8 mouse cellular contexts compared by ENCODE assay signal in genomic region chr14:52118456-52118822, GRCm38 (mm10). TPM values are rescaled to one million over a fixed set of nuclear protein-coding genes. Genes with fewer than 3 reads are reported as not detected.
DNase-seq lines count a peak whose midpoint lies in the region; ATAC-seq and TF ChIP-seq lines count a peak whose summit lies in the region.

No protein-coding gene starts in this region.

- H3K4me3 ChIP-seq in heart, embryonic 13.5 days, result peak overlapping the region; percentile 69
- H3K4me3 ChIP-seq in embryonic facial prominence, embryonic 11.5 days (ENCODE audit: low read depth, low read length), result no peak overlapping the region; the same call in 1 of the 2 replicates
- H3K4me3 ChIP-seq in hindbrain, postnatal 0 days (ENCODE audit: low read length), result peak overlapping the region; percentile 48
- peak overlapping the region; percentile 70 for H3K4me3 ChIP-seq in midbrain, embryonic 10.5 days

- H3K27ac ChIP-seq in heart, embryonic 13.5 days (replicated peaks), result peak overlapping the region; percentile 72
- H3K27ac ChIP-seq in embryonic facial prominence, embryonic 11.5 days (replicated peaks; ENCODE audit: low read depth, low read length), result peak overlapping the region; percentile 70; the same call in 1 of the 2 replicates
- peak overlapping the region; percentile 79 for H3K27ac ChIP-seq in hindbrain, postnatal 0 days
- peak overlapping the region; percentile 92 for H3K27ac ChIP-seq in midbrain, embryonic 10.5 days (replicated peaks)

- peak overlapping the region; percentile 99 for H3K4me2 ChIP-seq in heart, embryonic 13.5 days
- peak overlapping the region; percentile 96 for H3K4me2 ChIP-seq in embryonic facial prominence, embryonic 11.5 days (ENCODE audit: low read depth, low read length)
- H3K4me2 ChIP-seq in hindbrain, postnatal 0 days (ENCODE audit: low read depth, low read length), result peak overlapping the region; percentile 82

- no peaks in the 10 kb centered on the region for H3K9me3 ChIP-seq in heart, embryonic 13.5 days
- H3K9me3 ChIP-seq in embryonic facial prominence, embryonic 11.5 days (replicated peaks; ENCODE audit: control insufficient read depth, low read length), result no peaks in the 10 kb centered on the region
- no peaks in the 10 kb centered on the region for H3K9me3 ChIP-seq in hindbrain, postnatal 0 days (ENCODE audit: low read length)
- H3K9me3 ChIP-seq in midbrain, embryonic 10.5 days (replicated peaks), result no peaks in the 10 kb centered on the region

- no peak for TF ChIP-seq CTCF in hindbrain, postnatal 0 days (IDR thresholded peaks at IDR 0.05; ENCODE audit: low read depth)

- no peak; the same call in 1 of the 2 replicates for ATAC-seq in heart, embryonic 13.5 days (ENCODE audit: extremely low read depth, insufficient number of reproducible peaks, low FRiP score, low TSS enrichment)
- no peak for ATAC-seq in embryonic facial prominence, embryonic 11.5 days (replicated peaks; ENCODE audit: insufficient number of reproducible peaks, low FRiP score, low TSS enrichment, low read depth)
- peak; percentile 8; the same call in 1 of the 2 replicates for ATAC-seq in hindbrain, postnatal 0 days
- no peak for ATAC-seq in cerebellum, adult (ENCODE audit: insufficient number of reproducible peaks, low FRiP score, low TSS enrichment)

- H3K9ac ChIP-seq in heart, embryonic 13.5 days, result peak overlapping the region; percentile 88
- peak overlapping the region; percentile 83 for H3K9ac ChIP-seq in embryonic facial prominence, embryonic 11.5 days (replicated peaks; ENCODE audit: low read length)
- peak overlapping the region; percentile 71 for H3K9ac ChIP-seq in hindbrain, postnatal 0 days (replicated peaks; ENCODE audit: low read length)

- H3K27me3 ChIP-seq in heart, embryonic 13.5 days (replicated peaks), result peaks cover 17% of the 10 kb centered on the region
- no peaks in the 10 kb centered on the region for H3K27me3 ChIP-seq in embryonic facial prominence, embryonic 11.5 days (ENCODE audit: control insufficient read depth, insufficient read depth, low read length)
- no peaks in the 10 kb centered on the region for H3K27me3 ChIP-seq in hindbrain, postnatal 0 days (ENCODE audit: insufficient read depth, low read length)
- peaks cover 17% of the 10 kb centered on the region for H3K27me3 ChIP-seq in midbrain, embryonic 10.5 days (ENCODE audit: low read depth, poor library complexity, severe bottlenecking)

- no peaks in the 10 kb centered on the region for H3K36me3 ChIP-seq in heart, embryonic 13.5 days
- no peaks in the 10 kb centered on the region for H3K36me3 ChIP-seq in embryonic facial prominence, embryonic 11.5 days (replicated peaks; ENCODE audit: control insufficient read depth, insufficient read depth, low read depth, low read length)
- H3K36me3 ChIP-seq in hindbrain, postnatal 0 days (ENCODE audit: insufficient read depth, low read length), result no peaks in the 10 kb centered on the region
- H3K36me3 ChIP-seq in midbrain, embryonic 10.5 days, result no peaks in the 10 kb centered on the region

- H3K4me1 ChIP-seq in heart, embryonic 13.5 days, result peaks cover 6% of the 10 kb centered on the region; the same call in 1 of the 2 replicates
- no peaks in the 10 kb centered on the region for H3K4me1 ChIP-seq in embryonic facial prominence, embryonic 11.5 days (ENCODE audit: control insufficient read depth, insufficient read depth, low read length)
- no peaks in the 10 kb centered on the region for H3K4me1 ChIP-seq in hindbrain, postnatal 0 days (ENCODE audit: insufficient read depth, low read length)
- H3K4me1 ChIP-seq in midbrain, embryonic 10.5 days, result peaks cover 14% of the 10 kb centered on the region

- DNase-seq in heart, adult 9 months (ENCODE audit: low spot score in 2 of 2), result no peak
- DNase-seq in embryonic facial prominence, embryonic 11.5 days (ENCODE audit: low spot score), result peak; percentile 33
- peak; percentile 43 for DNase-seq in hindbrain, postnatal 0 days (ENCODE audit: low spot score)
- DNase-seq in midbrain, embryonic 10.5 days (ENCODE audit: low spot score), result peak; percentile 43
- no peak for DNase-seq in T-cell, adult 2 months (ENCODE audit: low spot score)
- DNase-seq in ovary, postnatal 10 days (ENCODE audit: low spot score), result no peak

- 19% methylated on average over 8 of the region's 8 CpGs for WGBS in heart, embryonic 13.5 days
- 24% methylated on average over 8 of the region's 8 CpGs for WGBS in embryonic facial prominence, embryonic 11.5 days
- 16% methylated on average over 8 of the region's 8 CpGs for WGBS in hindbrain, postnatal 0 days
- WGBS in midbrain, embryonic 10.5 days, result 25% methylated on average over 8 of the region's 8 CpGs

RNA-seq across cellular contexts. Expression of gene Rpgrip1, which starts 7.9 kb away (rescaled TPM):
- polyA plus RNA-seq in heart, embryonic 13.5 days (2015; fragmentation: Nextera tagmentation; extraction: Ambion mirVana), result 37.7 and 38.8 TPM in 2 replicates
- 86.1 and 97.9 TPM in 2 replicates for polyA plus RNA-seq in embryonic facial prominence, embryonic 11.5 days (2014; fragmentation: Nextera tagmentation; extraction: Ambion mirVana)
- total RNA-seq in hindbrain, postnatal 0 days (2014; rRNA removed), result 2.9 and 10.9 TPM in 2 replicates
- 53.4 and 53.7 TPM in 2 replicates for polyA plus RNA-seq in hindbrain, postnatal 0 days (2015; fragmentation: Nextera tagmentation; extraction: Ambion mirVana)
- 106 TPM in 2 replicates for polyA plus RNA-seq in midbrain, embryonic 10.5 days (2016; fragmentation: Nextera tagmentation; extraction: Ambion mirVana)

RNA-seq across cellular contexts. Expression of gene Hnrnpc, which starts 14.6 kb away (rescaled TPM):
- 340 and 392 TPM in 2 replicates for polyA plus RNA-seq in heart, embryonic 13.5 days (2015; fragmentation: Nextera tagmentation; extraction: Ambion mirVana)
- 1,003 and 1,066 TPM in 2 replicates for polyA plus RNA-seq in embryonic facial prominence, embryonic 11.5 days (2014; fragmentation: Nextera tagmentation; extraction: Ambion mirVana)
- 69.5 and 78.6 TPM in 2 replicates for total RNA-seq in hindbrain, postnatal 0 days (2014; rRNA removed)
- 285 and 291 TPM in 2 replicates for polyA plus RNA-seq in hindbrain, postnatal 0 days (2015; fragmentation: Nextera tagmentation; extraction: Ambion mirVana)
- polyA plus RNA-seq in midbrain, embryonic 10.5 days (2016; fragmentation: Nextera tagmentation; extraction: Ambion mirVana), result 876 and 930 TPM in 2 replicates

Comparison
In these comparisons a context has a peak if more than half of its experiments do, and no peak if none do; other contexts are left out.
1. DNase-seq: peak in embryonic facial prominence, embryonic 11.5 days (single experiment), hindbrain, postnatal 0 days (single experiment) and midbrain, embryonic 10.5 days (single experiment); none in heart, adult 9 months (0 of 2), T-cell, adult 2 months (single experiment) and ovary, postnatal 10 days (single experiment).
2. Peak in every context shown above with its lines, with median percentiles within 50 percentile points of each other: H3K27ac ChIP-seq, H3K4me2 ChIP-seq and H3K9ac ChIP-seq.